Mouse (Mus musculus) ES-E14 (cell line): ENCODE data around the gene Gstt3. TPM values are rescaled to one million over a fixed set of nuclear protein-coding genes. Genes with fewer than 3 reads are reported as not detected.

Source experiments
- DNase-seq: peaks from one replicate; pipeline ENCODE4 v3.0.0-alpha.2; 2013; ENCODE audit warnings: low read depth, low spot score
- H3K27ac ChIP-seq: 2 replicates; pipeline ENCODE4 v1.5.1; 2012; ENCODE audit warnings: low read depth, mild to moderate bottlenecking, low read length, moderate library complexity, mixed read lengths; ENCODE audit not compliant: poor library complexity, insufficient read depth, severe bottlenecking
- H3K36me3 ChIP-seq: 2 replicates; pipeline ENCODE4 v1.6.1; 2012; ENCODE audit warnings: mild to moderate bottlenecking, low read length, moderate library complexity, mixed read lengths; ENCODE audit not compliant: control insufficient read depth, poor library complexity, insufficient read depth, severe bottlenecking
- H3K4me1 ChIP-seq, 2 experiments: fragments of 150-350 bp in 1 of 2; sonication (generic) in 1 of 2; 2 replicates each; pipeline ENCODE4 v1.6.1; 2012; ENCODE audit warnings: low read length in 2 of 2, mild to moderate bottlenecking in 1 of 2, mixed read lengths in 1 of 2; ENCODE audit not compliant: control insufficient read depth in 2 of 2, insufficient read depth in 2 of 2, poor library complexity in 1 of 2
- H3K4me3 ChIP-seq, 2 experiments: fragments of 150-350 bp in 1 of 2; sonication (generic) in 1 of 2; 2 replicates each; pipeline ENCODE4 v1.5.1; 2012; ENCODE audit warnings: low read length in 2 of 2, low read depth in 1 of 2, mild to moderate bottlenecking in 1 of 2, mixed read lengths in 1 of 2; ENCODE audit not compliant: insufficient read depth in 1 of 2, poor library complexity in 1 of 2, severe bottlenecking in 1 of 2
- H3K9ac ChIP-seq: 2 replicates; pipeline ENCODE4 v1.6.1; 2012; ENCODE audit warnings: low read depth, mild to moderate bottlenecking, low read length, mixed read lengths; ENCODE audit not compliant: poor library complexity, insufficient read depth, severe bottlenecking
- H3K9me3 ChIP-seq: fragments of 150-350 bp; sonication (generic); 2 replicates; pipeline ENCODE4 v1.6.1; 2012; ENCODE audit warnings: low read depth, mild to moderate bottlenecking, low read length; ENCODE audit not compliant: control insufficient read depth, insufficient read depth
- CHD2 ChIP-seq: IDR thresholded peaks from 2 replicates; pipeline ENCODE4 v1.6.1; 2014; ENCODE audit warnings: mild to moderate bottlenecking, low read depth, low read length, inconsistent platforms
- HCFC1 ChIP-seq: IDR thresholded peaks from 2 replicates; pipeline ENCODE4 v1.6.1; 2012; ENCODE audit warnings: low read length, inconsistent platforms, borderline replicate concordance; ENCODE audit not compliant: insufficient read depth
- MAFK ChIP-seq: IDR thresholded peaks from 2 replicates; pipeline ENCODE4 v1.6.1; 2014; ENCODE audit warnings: mild to moderate bottlenecking, low read depth, low read length, inconsistent platforms; ENCODE audit not compliant: insufficient read depth
- ZC3H11A ChIP-seq: IDR thresholded peaks from 2 replicates; pipeline ENCODE4 v1.6.1; 2012; ENCODE audit warnings: low read depth, mild to moderate bottlenecking, inconsistent platforms, low read length, borderline replicate concordance
- ZNF384 ChIP-seq: IDR thresholded peaks from 2 replicates; pipeline ENCODE4 v1.6.1; 2012; ENCODE audit warnings: low read depth, low read length, inconsistent platforms
- in situ Hi-C, 2 experiments: fragments of 600-800 bp; cut with MboI; formaldehyde crosslinking; loops; one replicate each; pipeline ENCODE4 v1.15.1; 2025; ENCODE audit warnings: low sequenced_read_pairs in 2 of 2, inconsistent platforms in 1 of 2; ENCODE audit not compliant: unreplicated experiment in 2 of 2
- total RNA-seq: library from RNA; depleted of rRNA; stranded (reverse); fragments of 300-350 nt; gene quantifications from 2 replicates; pipeline ENCODE4 v1.2.3, GENCODE M21; 2012; rRNA removed

Gstt3 gene
- total RNA-seq, 1 experiment = 3.4 TPM

DNA sequence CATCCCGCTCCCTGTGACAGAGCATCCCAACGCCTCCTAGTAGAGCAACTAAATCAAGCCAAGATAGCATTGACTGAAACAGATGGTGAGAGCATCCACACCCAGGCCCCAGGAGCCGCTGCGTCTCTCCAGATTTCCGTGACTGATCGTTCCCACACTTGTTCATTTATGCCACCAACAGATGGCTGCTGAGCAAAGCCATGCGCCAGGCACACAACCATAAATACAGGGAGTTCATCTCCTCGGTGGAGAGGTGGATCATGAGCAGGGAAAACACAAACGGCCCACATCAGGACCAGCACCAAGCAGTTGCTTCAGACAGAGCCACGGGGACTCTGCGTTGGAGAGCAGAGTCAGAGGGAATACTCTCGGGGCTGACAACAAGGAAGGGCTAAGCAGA, 37.8 kb downstream of the Gstt3 start:
- Histone ChIP-seq H3K36me3 (peaks cover 57% of the 10 kb centered on the region), H3K27ac (no peak overlapping the region), H3K4me1 (no peaks in the 10 kb centered on the region), H3K4me3 (no peak overlapping the region), H3K9ac (no peak overlapping the region), H3K9me3 (no peaks in the 10 kb centered on the region)
- no peak for DNase-seq
- in situ Hi-C loops = no loop called here
- TF ChIP-seq ZC3H11A = no peak
- no peak for TF ChIP-seq HCFC1
- TF ChIP-seq MAFK = no peak
- no peak for TF ChIP-seq ZNF384
- TF ChIP-seq CHD2 = no peak

GRCm38 (mm10) chr10:75740866-75741265, 40.3 kb downstream of the Gstt3 start:
- DNase-seq = no peak
- peaks cover 65% of the 10 kb centered on the region for H3K36me3 ChIP-seq
- no peak overlapping the region for H3K9ac ChIP-seq
- H3K4me3 ChIP-seq = no peak overlapping the region
- no peak overlapping the region for H3K27ac ChIP-seq
- H3K4me1 ChIP-seq = no peaks in the 10 kb centered on the region
- in situ Hi-C loops = no loop called here
- H3K9me3 ChIP-seq = no peaks in the 10 kb centered on the region
- TF ChIP-seq MAFK (no peak), CHD2 (no peak), ZC3H11A (no peak), HCFC1 (no peak), ZNF384 (no peak)

GRCm38 (mm10) chr10:75725449-75725848, 55.8 kb downstream of the Gstt3 start:
- Histone ChIP-seq H3K9me3 (no peaks in the 10 kb centered on the region), H3K27ac (no peak overlapping the region), H3K4me3 (no peak overlapping the region), H3K4me1 (no peaks in the 10 kb centered on the region), H3K36me3 (peaks cover 39% of the 10 kb centered on the region), H3K9ac (no peak overlapping the region)
- TF ChIP-seq ZNF384 = no peak
- no peak for TF ChIP-seq HCFC1
- TF ChIP-seq CHD2 = no peak
- TF ChIP-seq ZC3H11A = no peak
- peak; percentile 78 for TF ChIP-seq MAFK
- in situ Hi-C loops = no loop called here
- no peak for DNase-seq

Other genes starting within 250 kb of the Gstt3 start
- gene Lrrc75b, start 221.1 kb downstream of the Gstt3 start, total RNA-seq = 0.18 and 0.32 TPM in 2 replicates
- gene Ggt1, start 219.8 kb downstream of the Gstt3 start, total RNA-seq = 23.6 and 34.4 TPM in 2 replicates
- gene Ggt5, start 192.1 kb downstream of the Gstt3 start, total RNA-seq = 0.36 and 0.58 TPM in 2 replicates
- 10.4 and 20.1 TPM in 2 replicates for gene Susd2, start 137.4 kb downstream of the Gstt3 start, total RNA-seq
- gene Cabin1, start 17.1 kb downstream of the Gstt3 start, total RNA-seq = 59.0 and 73.4 TPM in 2 replicates
- gene Ddt, start 8.0 kb downstream of the Gstt3 start, total RNA-seq = 79.3 and 84.4 TPM in 2 replicates
- gene Gm20441, start 460 bp downstream of the Gstt3 start, total RNA-seq = not detected in 2 replicates
- 5.8 and 10.7 TPM in 2 replicates for gene Gstt1, start 17.2 kb upstream of the Gstt3 start, total RNA-seq
- gene Gstt4, start 41.1 kb upstream of the Gstt3 start, total RNA-seq = not detected in 2 replicates
- gene Gstt2, start 56.0 kb upstream of the Gstt3 start, total RNA-seq = 17.8 and 35.8 TPM in 2 replicates
- 1,434 and 2,185 TPM in 2 replicates for gene Mif, start 78.8 kb upstream of the Gstt3 start, total RNA-seq
- gene Derl3, start 112.0 kb upstream of the Gstt3 start, total RNA-seq = 19.9 and 28.1 TPM in 2 replicates
- 75.3 and 84.4 TPM in 2 replicates for gene Smarcb1, start 140.2 kb upstream of the Gstt3 start, total RNA-seq
- 435 and 871 TPM in 2 replicates for gene Chchd10, start 151.7 kb upstream of the Gstt3 start, total RNA-seq
- gene Mmp11, start 155.1 kb upstream of the Gstt3 start, total RNA-seq = 52.4 and 137 TPM in 2 replicates
- 1.1 and 2.9 TPM in 2 replicates for gene Gm867, start 159.3 kb upstream of the Gstt3 start, total RNA-seq
- gene Vpreb3, start 161.6 kb upstream of the Gstt3 start, total RNA-seq = 0.98 and 1.5 TPM in 2 replicates
- gene Gm5134, start 173.1 kb upstream of the Gstt3 start, total RNA-seq = 4.2 and 6.4 TPM in 2 replicates